Mouse (Mus musculus): ENCODE data around the gene Arpp19.

DNA sequence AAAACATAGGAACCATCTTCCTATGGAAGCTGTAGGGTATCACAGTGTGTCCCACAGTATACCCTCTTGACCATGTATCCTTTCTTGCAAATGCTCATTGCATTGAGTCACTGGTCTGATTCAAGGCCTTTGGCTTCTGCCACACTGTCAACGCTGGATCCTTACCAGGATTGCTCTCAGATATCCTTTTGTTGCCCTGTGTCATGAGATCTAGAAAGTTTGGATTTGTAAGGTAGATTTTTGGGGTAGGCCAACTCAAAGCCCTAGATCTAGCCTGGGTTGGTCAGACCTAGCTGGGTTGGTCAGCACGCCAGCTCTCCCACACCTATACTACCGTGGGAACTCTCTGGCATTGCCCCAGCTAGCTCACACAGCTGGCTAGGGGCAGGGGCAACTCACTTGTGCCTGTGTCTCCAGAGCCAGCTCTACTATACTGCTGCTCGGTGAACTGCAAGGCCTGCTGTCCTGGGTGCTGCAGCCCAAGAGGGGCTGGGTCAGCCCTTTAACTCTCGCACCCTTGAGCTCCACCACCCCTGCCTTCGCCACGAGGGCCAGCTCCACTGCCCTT is 48.4 kb upstream of the Arpp19 start:
- TF ChIP-seq TCF12 (IDR thresholded peaks at IDR 0.05; ENCODE audit: insufficient read depth, poor library complexity, severe bottlenecking) (no peak), POLR2A (IDR thresholded peaks at IDR 0.05; ENCODE audit: insufficient read length, low read depth) (no peak), E2F4 (IDR thresholded peaks at IDR 0.05; ENCODE audit: insufficient read depth) (no peak), CEBPB (IDR thresholded peaks at IDR 0.05; ENCODE audit: insufficient read depth, poor library complexity, severe bottlenecking) (no peak), USF1 (IDR thresholded peaks at IDR 0.05; ENCODE audit: low read depth) (no peak), REST (IDR thresholded peaks at IDR 0.05; ENCODE audit: insufficient read depth, insufficient read length) (no peak)
